Mouse (Mus musculus): ENCODE measurements around the gene Cyb5r3.
A peak's percentile ranks its signal among the peaks of the same experiment; 100 is the strongest.

Cyb5r3 gene

DNA sequence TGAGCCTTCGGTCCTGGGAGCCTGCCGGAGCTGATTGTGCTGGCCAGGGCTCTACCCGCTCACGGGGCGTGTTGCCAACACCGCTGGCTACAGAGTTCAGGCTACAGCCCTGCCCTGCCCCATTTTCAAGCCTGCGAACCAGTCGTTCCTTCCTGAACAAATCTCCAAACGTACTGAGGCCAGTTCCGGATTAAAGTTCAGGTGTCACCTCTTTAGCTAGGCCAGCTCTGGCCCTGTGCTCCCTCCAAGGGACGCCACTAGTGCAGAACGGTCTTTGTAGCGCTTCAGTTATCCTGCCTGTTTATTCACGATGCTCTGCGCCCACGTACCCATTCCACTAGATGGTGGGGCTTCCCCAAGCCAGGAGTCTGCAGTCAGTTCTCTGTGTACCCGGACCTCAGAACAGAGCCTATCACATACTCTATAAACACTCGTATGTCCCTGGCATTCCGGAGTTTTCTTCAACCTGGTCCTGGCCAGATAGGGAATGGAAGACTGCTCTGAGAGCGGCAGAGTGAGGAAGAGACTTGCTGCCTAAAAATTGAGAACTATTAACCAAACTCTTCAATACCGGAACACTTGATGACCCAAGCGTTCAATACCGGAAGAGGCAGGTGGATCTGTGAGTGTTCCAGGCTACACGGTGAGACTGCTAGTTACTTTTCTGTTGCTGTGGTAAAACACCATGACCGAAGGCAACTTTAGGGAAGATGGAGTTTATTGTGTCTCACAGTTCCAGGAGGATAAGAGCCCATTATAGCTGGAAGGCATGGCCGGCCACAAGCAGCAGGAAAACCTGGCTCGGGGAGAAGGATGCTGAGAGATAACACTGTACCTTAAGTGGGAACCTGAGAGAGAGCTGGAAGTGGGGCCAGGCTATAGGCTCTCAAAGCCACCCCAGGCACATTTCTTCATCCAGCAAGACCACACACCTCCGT is at the start of gene Cyb5r3:
Cyb5r3 (minus strand) TSS at position 101 of the 938 bp plus-strand sequence.
- no peak for DNase-seq (ENCODE audit: low read depth)

- peak; percentile 14 for DNase-seq (ENCODE audit: low read depth)
Measured at GRCm38 (mm10) chr15:83221721-83222120, 49.3 kb upstream of the Cyb5r3 start.

DNA sequence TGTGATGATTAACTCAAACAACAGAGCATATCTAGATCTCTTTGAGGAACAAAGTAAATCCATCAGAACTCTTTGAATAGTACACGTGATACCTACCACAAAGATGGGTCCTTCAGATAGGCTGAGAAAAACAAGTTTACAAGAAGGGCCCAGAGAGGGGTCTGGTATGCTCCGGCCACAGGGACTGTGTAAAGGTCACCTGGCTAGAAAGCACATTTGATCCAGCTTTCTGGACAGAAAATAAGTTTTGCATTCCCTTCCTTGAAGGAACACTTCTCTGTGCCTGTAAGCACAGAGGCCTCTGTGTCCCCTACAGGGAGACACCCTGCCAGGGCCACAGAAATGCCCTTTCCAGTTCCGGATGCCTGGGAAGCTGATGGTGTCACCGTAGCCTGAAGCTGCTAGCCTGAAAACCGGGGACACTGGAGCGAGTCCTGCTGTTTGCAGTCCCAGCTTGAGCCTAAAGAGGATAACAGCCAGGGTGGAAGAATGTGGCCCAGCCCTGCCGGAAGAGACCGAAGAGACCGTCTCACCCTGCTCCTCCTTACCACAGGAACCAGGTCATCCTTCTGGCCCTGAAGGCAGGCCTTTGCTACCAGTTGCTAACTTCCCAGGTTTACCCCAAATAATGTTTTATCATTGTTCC is 48.1 kb upstream of the Cyb5r3 start:
- DNase-seq (ENCODE audit: low read depth) = no peak

DNA sequence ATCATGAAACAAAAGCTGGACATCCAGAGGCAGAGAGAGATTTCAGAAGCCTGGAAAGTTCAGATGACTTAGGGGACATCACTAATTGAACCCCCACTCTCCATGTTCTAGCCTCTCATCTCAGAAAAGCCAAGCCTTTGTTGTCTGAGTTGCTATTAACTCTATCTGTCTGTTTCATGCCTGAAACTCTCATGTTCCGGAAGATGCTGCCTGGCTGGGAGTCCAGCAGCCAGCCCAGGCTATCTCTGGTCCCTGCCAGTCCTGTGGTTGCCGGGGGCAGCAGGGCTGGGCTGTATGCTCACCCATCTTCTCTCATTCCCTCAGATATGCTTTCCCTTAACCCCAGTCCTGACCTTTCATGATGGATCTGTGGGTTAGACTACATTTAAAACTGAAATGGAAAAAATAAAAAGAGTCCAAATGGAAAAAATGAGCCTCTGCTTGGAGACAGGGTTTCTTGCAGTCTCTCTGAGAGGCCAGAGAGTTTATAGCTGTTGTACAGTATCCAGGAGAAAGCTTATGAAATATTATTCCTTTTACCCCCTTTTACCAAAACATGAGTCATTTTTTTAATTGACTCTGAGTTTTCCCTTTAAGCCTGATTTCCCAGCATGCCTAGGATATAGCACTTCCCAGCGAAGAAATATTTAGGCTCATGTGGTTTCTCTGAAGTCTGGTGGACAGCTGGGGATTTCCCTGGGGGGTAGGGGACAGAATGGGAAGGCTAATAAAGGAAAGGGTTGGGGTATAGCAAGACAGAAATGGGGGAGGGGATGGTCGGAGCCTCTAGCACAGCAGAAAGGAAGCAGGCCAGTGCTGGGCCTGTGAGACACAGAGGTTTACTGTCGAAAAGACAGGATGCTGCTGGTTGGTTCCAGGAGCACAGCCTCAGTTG is 43.2 kb upstream of the Cyb5r3 start:
- no peak for DNase-seq (ENCODE audit: low read depth)

DNA sequence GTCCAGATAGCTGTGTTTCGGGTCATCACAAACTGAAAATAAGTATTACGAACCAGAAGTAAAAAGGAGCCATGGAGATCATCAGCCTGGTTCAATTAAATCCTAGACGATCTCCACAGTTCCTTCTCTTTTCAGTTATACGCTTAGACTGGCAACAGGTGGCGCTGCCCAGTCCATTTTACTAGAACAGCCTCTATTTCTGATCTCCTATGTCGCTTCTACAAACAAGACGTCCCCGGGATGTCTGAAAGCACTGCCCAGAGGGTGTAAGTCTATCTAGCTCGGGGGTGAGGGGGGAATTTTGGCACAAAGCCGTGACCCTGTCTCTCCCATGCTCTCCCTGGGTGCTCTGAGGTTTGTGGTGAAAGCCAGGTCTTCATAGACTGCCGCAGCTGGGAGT is 37.8 kb upstream of the Cyb5r3 start:
- DNase-seq (ENCODE audit: low read depth) = peak; percentile 32

GRCm38 (mm10) chr15:83209719-83210118 is 37.3 kb upstream of the Cyb5r3 start:
- DNase-seq (ENCODE audit: low read depth) = no peak

DNA sequence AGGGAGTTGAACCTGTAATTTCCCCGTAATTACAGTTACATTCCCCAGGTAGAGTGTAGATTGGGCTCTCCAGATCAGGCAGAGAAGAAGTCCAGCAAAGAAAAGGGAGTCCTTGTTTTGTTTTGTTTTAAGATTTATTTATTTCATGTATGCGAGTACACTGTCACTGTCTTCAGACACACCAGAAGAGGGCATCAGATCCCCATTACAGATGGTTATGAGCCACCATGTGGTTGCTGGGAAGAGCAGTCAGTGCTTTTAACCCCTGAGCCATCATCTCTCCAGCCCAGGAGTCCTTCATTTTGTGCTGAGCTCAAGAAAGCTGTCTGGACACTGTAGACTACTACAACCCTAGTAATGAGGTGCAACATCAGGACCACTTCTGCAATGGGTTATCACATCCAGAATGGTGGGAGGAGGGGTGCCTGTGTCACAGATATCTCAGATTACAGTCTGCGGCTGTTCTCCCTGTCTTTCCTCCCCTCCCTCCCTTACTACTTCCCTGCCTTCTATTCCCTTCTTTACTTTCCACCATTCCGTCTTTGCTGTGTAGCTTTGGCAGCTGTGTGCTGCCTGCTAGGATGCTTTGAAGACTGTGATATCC is 36.8 kb upstream of the Cyb5r3 start:
- DNase-seq (ENCODE audit: low read depth) = no peak

- peak; percentile 73 for DNase-seq (ENCODE audit: low read depth)
Measured at GRCm38 (mm10) chr15:83204731-83205451, 32.5 kb upstream of the Cyb5r3 start.

- no peak for DNase-seq (ENCODE audit: low read depth)
Measured at GRCm38 (mm10) chr15:83202412-83202811, 30.0 kb upstream of the Cyb5r3 start.

DNA sequence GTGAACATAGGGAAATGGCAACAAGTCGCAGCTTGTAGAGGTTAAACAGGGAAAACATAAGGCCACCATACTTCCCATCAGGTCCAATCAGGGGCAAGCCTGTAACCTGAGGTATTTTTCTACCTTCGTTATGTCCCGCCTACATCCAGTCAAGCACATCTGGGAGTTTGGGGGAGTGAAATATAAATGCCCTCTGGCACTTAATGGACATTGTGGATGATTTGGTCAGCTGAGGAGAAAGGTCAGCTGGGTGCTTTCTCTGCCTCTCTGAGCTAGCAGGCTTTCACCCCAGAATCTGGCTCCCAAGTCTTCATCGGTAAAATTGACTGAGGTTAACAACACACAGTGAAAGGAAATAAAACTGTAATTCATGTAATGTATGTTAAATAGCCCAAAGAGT is 21.0 kb upstream of the Cyb5r3 start:
- DNase-seq (ENCODE audit: low read depth) = no peak

- no peak for DNase-seq (ENCODE audit: low read depth)
Measured at GRCm38 (mm10) chr15:83182351-83182750, 10.0 kb upstream of the Cyb5r3 start.

DNA sequence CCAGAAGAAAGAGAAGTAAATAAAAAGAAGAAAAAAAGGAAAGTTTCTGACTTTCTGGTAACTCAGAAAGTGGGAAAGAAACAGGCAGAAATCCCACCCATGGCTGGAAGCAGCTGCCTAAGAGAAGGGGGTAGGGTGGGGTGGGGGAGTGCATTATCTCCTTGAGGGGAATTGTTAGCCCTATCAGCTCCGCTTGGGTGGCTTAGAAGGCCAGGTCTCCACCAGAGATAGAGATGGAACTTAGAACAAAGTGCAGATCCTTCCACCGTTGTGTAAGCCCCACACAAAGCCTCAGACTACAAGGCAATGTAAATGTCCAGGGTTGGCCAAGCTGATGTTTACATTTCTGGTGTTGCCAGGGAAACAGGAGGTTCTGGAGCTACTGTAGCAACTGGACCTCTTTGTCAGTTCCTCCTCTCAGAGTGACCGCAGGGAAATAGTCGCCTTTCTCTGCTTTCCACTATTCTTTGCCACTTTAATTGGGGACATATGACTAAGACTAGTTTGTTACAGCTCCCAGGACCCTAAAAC is 9.5 kb upstream of the Cyb5r3 start:
- DNase-seq (ENCODE audit: low read depth) = no peak

GRCm38 (mm10) chr15:83180004-83180403 is 7.6 kb upstream of the Cyb5r3 start:
- DNase-seq (ENCODE audit: low read depth) = no peak

- DNase-seq (ENCODE audit: low read depth) = no peak
Measured at GRCm38 (mm10) chr15:83176653-83177052, 4.3 kb upstream of the Cyb5r3 start.

GRCm38 (mm10) chr15:83173914-83174884 is 1.8 kb upstream of the Cyb5r3 start:
- DNase-seq (ENCODE audit: low read depth) = no peak

GRCm38 (mm10) chr15:83171712-83172481 is 495 bp downstream of the Cyb5r3 start:
- peak; percentile 97 for DNase-seq (ENCODE audit: low read depth)

DNA sequence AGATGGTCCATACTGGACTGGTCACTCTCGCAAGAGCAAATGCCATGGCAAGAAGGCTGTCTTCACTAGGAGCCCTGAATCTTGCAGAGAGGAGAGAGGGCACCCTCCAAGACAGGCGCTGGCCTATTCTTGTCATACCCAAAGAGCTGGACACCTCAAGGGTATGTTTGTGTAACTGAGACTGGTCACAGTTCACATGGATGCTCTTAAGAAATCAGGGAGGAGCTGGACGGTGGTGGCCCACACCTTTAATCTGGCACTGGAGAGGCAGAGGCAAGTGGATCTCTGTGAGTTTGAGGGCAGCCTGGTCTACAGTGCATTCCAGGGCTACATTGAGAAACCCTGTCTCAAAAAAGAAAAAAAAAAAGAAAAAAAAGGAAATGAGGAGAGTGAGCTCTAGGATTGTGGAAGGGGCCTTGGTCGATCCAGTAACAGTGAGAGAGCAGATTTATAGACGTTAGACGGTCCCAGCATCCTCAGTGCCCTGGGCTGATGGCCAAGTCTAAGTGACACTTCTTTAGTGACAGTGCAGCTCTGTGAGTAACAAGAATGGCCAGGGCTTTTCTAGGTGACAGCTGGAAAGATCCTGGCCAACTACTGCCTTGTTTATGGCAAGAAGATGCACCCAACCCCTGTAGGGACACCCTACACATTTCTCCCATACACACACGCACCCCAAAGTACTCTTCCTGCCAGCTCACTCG is 1.3 kb downstream of the Cyb5r3 start:
- no peak for DNase-seq (ENCODE audit: low read depth)

Measured in c-Kit-positive CD71-negative TER-119-negative erythroid progenitor cells, embryonic 14.5 days (primary cell).